Mouse (Mus musculus) neural tube, embryonic 12.5 days (tissue): ENCODE measurements at regions not wholly inside any gene's neighbourhood (a gene's known extent, or its start where the extent isn't known, plus 50 kb on each side); places are given as distances from the start of the nearest gene placed in this dataset.

Source experiments
- ATAC-seq: fragments of 200-750 bp; cut with Nextera tagmentation; 2 replicates; pipeline ENCODE4 v1.8.0; 2017; ENCODE audit warnings: low read depth, mild to moderate bottlenecking, moderate TSS enrichment, moderate library complexity; ENCODE audit not compliant: low FRiP score
- H3K27ac ChIP-seq: fragments of 300-500 bp; sonication (generic); 2 replicates; pipeline ENCODE4 v1.5.1; 2016
- H3K27me3 ChIP-seq: fragments of 300-500 bp; sonication (generic); replicated peaks from 2 replicates; pipeline ENCODE4 v1.6.1; 2016; ENCODE audit warnings: mild to moderate bottlenecking
- H3K36me3 ChIP-seq: fragments of 300-500 bp; sonication (generic); 2 replicates; pipeline ENCODE4 v1.6.1; 2016; ENCODE audit warnings: mild to moderate bottlenecking
- H3K4me1 ChIP-seq: fragments of 300-500 bp; sonication (generic); 2 replicates; pipeline ENCODE4 v1.6.1; 2016
- H3K4me2 ChIP-seq: fragments of 300-500 bp; sonication (generic); replicated peaks from 2 replicates; pipeline ENCODE4 v1.6.1; 2016; ENCODE audit warnings: mild to moderate bottlenecking
- H3K4me3 ChIP-seq: fragments of 300-500 bp; sonication (generic); 2 replicates; pipeline ENCODE4 v1.5.1; 2016
- H3K9ac ChIP-seq: fragments of 300-500 bp; sonication (generic); 2 replicates; pipeline ENCODE4 v1.6.1; 2016; ENCODE audit warnings: mild to moderate bottlenecking
- H3K9me3 ChIP-seq: fragments of 300-500 bp; sonication (generic); 2 replicates; pipeline ENCODE4 v1.6.1; 2016; ENCODE audit warnings: mild to moderate bottlenecking
- WGBS: fragments of 180-500 bp; shearing (Covaris S2); methylation state at CpG from one replicate; pipeline ENCODE4 v1.1.7; 2016; 5-methylcytosine and 5-hydroxymethylcytosine counted together

DNA sequence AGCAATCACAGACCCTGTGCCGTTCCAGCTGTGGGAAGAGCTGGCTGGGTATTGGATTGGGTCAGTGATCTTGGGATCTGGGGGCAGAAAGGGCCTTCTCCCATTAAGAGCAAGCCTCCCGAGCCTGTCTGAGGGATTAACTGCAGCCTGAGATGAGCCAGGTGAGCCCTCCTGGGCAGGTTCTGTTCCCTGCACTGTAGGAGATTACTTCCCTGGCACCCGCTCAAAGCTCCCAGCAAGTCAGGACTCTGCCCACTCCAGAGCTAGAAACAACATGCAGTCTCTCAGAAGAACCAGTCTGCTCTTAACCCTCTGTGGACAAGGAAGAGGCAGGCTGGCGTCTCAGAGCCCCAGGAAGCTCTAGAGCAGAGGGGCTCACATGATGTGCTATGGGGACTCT, 132.7 kb downstream of the Bmp7 start:
- Histone ChIP-seq H3K4me1 (no peaks in the 10 kb centered on the region), H3K27me3 (no peaks in the 10 kb centered on the region), H3K9me3 (0 out of 2 replicates have a peak, but pooled peaks cover 5% of the 10 kb centered on the region), H3K9ac (no peak overlapping the region), H3K27ac (no peak overlapping the region), H3K4me3 (no peak overlapping the region), H3K36me3 (no peaks in the 10 kb centered on the region), H3K4me2 (no peak overlapping the region)
- 71% methylated on average over 4 of the region's 4 CpGs for WGBS
- ATAC-seq: no peak

DNA sequence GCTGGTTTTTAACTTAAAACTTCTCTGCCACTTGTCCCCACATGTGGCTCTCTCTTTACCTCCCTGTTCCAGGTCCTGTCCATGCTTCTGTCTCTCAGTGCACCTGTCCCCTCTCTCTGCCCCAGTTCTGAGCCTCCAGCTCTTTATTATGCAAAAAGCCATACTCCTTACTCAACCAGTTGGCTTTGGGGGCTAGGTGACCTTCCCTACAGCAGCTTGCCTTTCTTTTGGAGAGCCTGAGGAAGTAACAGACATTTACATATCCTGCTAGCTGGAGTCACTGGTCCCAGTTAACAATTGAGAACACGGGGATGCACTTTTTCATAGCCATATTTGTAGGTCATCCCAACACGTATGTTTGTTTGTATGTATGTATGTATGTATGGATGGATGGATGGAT, 130.8 kb downstream of the Bmp7 start:
- no peaks in the 10 kb centered on the region for H3K9me3 ChIP-seq
- no peaks in the 10 kb centered on the region for H3K4me1 ChIP-seq
- ATAC-seq: no peak
- no peak overlapping the region for H3K9ac ChIP-seq
- H3K27me3 ChIP-seq: no peaks in the 10 kb centered on the region
- H3K36me3 ChIP-seq: no peaks in the 10 kb centered on the region
- H3K27ac ChIP-seq: no peak overlapping the region
- H3K4me2 ChIP-seq: no peak overlapping the region
- H3K4me3 ChIP-seq: no peak overlapping the region
- 89% methylated on average over 2 of the region's 2 CpGs for WGBS

DNA sequence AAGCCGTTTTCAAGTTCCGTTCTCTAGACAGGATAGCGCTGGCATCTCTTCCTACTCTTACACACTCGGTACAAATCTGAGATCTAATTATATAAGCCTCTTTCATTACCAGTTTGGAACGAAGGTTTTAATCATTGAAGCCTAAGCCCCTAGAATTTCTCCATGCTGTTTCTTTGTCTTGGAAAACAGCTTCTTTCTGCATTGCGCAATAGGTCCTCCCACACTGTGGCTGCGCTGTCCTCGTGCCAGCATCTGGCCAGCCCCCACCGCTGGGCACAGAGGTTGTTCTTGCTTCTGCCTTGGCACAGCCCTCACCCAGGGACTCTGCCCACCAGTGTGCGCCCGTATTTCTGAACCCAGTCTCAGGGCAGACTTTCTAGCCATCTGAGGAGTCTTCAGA, 126.8 kb downstream of the Bmp7 start:
- Histone ChIP-seq H3K9me3 (0 out of 2 replicates have a peak, but pooled peaks cover 6% of the 10 kb centered on the region), H3K4me3 (no peak overlapping the region), H3K4me1 (no peaks in the 10 kb centered on the region), H3K27me3 (no peaks in the 10 kb centered on the region), H3K9ac (no peak overlapping the region), H3K36me3 (no peaks in the 10 kb centered on the region), H3K27ac (no peak overlapping the region), H3K4me2 (no peak overlapping the region)
- no peak for ATAC-seq
- WGBS: 85% methylated on average over 11 of the region's 11 CpGs

DNA sequence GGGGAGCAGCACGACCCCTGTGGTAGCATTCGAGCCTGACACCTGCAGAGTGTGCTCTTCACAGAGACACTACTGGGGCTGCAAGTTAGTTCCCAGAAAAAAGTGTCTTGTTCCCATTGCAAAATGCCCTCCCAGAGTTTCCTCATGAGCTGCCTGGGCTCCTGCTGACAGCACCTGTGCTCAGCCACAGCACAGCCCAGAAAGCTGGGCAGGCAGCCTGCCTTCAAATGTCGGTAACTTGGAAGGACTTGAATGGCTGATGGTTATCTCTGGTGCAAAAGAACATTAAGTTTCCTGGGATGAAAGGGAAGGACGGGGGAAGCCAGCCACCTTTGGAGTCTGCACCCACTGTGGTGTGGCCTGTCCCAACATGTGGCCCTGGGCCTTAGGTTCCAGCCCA, 126.2 kb downstream of the Bmp7 start:
- no peaks in the 10 kb centered on the region for H3K27me3 ChIP-seq
- no peak overlapping the region for H3K4me2 ChIP-seq
- H3K9ac ChIP-seq: no peak overlapping the region
- ATAC-seq: no peak
- no peaks in the 10 kb centered on the region for H3K4me1 ChIP-seq
- no peaks in the 10 kb centered on the region for H3K36me3 ChIP-seq
- 72% methylated on average over 4 of the region's 4 CpGs for WGBS
- no peak overlapping the region for H3K4me3 ChIP-seq
- 0 out of 2 replicates have a peak, but pooled peaks cover 6% of the 10 kb centered on the region for H3K9me3 ChIP-seq
- no peak overlapping the region for H3K27ac ChIP-seq

DNA sequence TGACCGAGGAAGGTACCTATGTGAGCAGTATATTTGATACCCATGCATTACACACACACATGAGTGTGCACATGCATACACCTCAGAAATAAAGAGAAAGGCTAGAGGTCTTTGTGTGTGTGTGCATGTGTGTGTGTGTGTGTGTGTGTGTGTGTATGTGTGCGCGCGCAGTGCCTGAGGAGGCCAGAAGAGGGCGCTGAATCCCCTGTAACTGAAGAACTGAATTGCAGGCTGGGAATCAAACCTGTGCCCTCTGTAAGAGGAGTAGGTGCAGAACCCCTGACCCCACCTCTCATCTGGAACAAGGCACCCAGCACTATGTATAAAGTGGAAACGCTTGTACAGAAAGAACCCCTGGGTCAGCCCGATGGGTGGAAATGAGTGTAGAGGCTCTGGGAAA, 125.0 kb downstream of the Bmp7 start:
- WGBS: 98% methylated on average over 7 of the region's 7 CpGs
- Histone ChIP-seq H3K9me3 (0 out of 2 replicates have a peak, but pooled peaks cover 6% of the 10 kb centered on the region), H3K4me3 (no peak overlapping the region), H3K27me3 (no peaks in the 10 kb centered on the region), H3K9ac (no peak overlapping the region), H3K4me2 (no peak overlapping the region), H3K27ac (no peak overlapping the region), H3K4me1 (no peaks in the 10 kb centered on the region), H3K36me3 (no peaks in the 10 kb centered on the region)
- ATAC-seq: no peak

DNA sequence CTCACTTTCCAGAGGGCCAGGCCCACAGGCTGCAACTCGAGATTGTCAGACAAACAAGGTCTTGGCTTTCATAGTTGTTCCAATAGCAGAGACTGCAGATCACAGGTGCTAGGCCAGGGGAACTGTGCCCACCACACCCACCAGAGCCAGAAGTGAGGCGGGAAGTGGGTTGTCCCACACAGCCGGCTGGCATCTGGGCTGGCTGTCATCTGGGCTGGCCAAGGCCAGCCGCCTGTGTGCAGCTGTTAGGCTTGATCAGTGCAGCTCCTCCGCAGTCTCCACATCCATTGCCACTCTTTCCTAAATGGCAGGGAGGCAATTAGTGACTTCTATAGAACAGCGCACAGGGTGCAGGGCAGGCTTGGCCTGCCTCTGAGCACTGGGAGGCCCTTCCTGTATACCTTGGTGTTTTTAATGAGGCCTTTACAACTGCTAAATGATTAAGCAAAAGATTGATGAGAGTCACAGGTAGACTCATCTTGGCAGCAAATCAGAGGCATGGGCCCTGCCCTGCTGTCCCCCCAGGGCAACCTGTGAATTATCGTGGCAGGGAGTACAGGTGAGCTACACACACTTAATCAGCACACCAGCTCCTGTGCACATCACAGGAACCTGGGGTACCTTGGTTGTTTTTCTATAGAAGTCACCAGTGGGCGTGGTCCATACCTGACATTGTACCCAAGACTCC, 122.9 kb downstream of the Bmp7 start:
- no peak for ATAC-seq
- Histone ChIP-seq H3K4me1 (no peaks in the 10 kb centered on the region), H3K9ac (no peak overlapping the region), H3K9me3 (0 out of 2 replicates have a peak, but pooled peaks cover 6% of the 10 kb centered on the region), H3K4me3 (no peak overlapping the region), H3K4me2 (no peak overlapping the region), H3K36me3 (no peaks in the 10 kb centered on the region), H3K27me3 (no peaks in the 10 kb centered on the region; the same call in 1 of the 2 replicates), H3K27ac (no peak overlapping the region)
- 57% methylated on average over 8 of the region's 8 CpGs for WGBS
